Mouse (Mus musculus): ENCODE data around the gene Gprin1.
A peak's percentile ranks its signal among the peaks of the same experiment; 100 is the strongest.

The Gprin1 gene

GRCm38 (mm10) chr13:54749864-54750411, at the start of gene Gprin1:
Gprin1 (minus strand) TSS chr13:54749874.
- no peak for DNase-seq

- no peak for DNase-seq
Measured at GRCm38 (mm10) chr13:54798740-54799139, 49.1 kb upstream of the Gprin1 start.

- DNase-seq = no peak
Measured at GRCm38 (mm10) chr13:54797861-54798643, 48.4 kb upstream of the Gprin1 start.

GRCm38 (mm10) chr13:54797356-54797755, 47.7 kb upstream of the Gprin1 start:
- peak; percentile 54 for DNase-seq

GRCm38 (mm10) chr13:54794843-54795242, 45.2 kb upstream of the Gprin1 start:
- DNase-seq = no peak

- no peak for DNase-seq
Measured at GRCm38 (mm10) chr13:54794002-54794577, 44.4 kb upstream of the Gprin1 start.

GRCm38 (mm10) chr13:54792259-54793230, 42.9 kb upstream of the Gprin1 start:
- DNase-seq = no peak

- DNase-seq = peak; percentile 64
Measured at GRCm38 (mm10) chr13:54789561-54790397, 40.1 kb upstream of the Gprin1 start.

- peak; percentile 97 for DNase-seq
Measured at GRCm38 (mm10) chr13:54788740-54789560, 39.3 kb upstream of the Gprin1 start, which contains the start of gene Tspan17. Tspan17 (plus strand) TSS chr13:54789377.

GRCm38 (mm10) chr13:54787591-54787990, 37.9 kb upstream of the Gprin1 start:
- DNase-seq = peak; percentile 63

GRCm38 (mm10) chr13:54783698-54784097, 34.0 kb upstream of the Gprin1 start, which contains the start of gene Eif4e1b:
Eif4e1b (plus strand) TSS chr13:54783998.
- no peak for DNase-seq

GRCm38 (mm10) chr13:54783235-54783634, 33.6 kb upstream of the Gprin1 start:
- no peak for DNase-seq

- no peak for DNase-seq
Measured at GRCm38 (mm10) chr13:54781086-54781485, 31.4 kb upstream of the Gprin1 start.

- peak; percentile 46 for DNase-seq
Measured at GRCm38 (mm10) chr13:54780592-54780991, 30.9 kb upstream of the Gprin1 start.

GRCm38 (mm10) chr13:54767012-54767411, 17.3 kb upstream of the Gprin1 start:
- DNase-seq = no peak

GRCm38 (mm10) chr13:54766192-54766768, 16.6 kb upstream of the Gprin1 start, which contains the start of gene Sncb:
Sncb (minus strand) TSS chr13:54766595.
- DNase-seq = peak; percentile 37

- DNase-seq = no peak
Measured at GRCm38 (mm10) chr13:54765281-54766191, 15.9 kb upstream of the Gprin1 start.

- no peak for DNase-seq
Measured at GRCm38 (mm10) chr13:54760906-54761305, 11.2 kb upstream of the Gprin1 start.

GRCm38 (mm10) chr13:54760164-54760795, 10.6 kb upstream of the Gprin1 start:
- no peak for DNase-seq
